Mouse (Mus musculus): Measurements from ENCODE around the gene Ykt6. TPM values are rescaled to one million over a fixed set of nuclear protein-coding genes. Genes with fewer than 3 reads are reported as not detected.

The Ykt6 gene
- polyA plus RNA-seq, 1 experiment: 89.7 TPM

DNA sequence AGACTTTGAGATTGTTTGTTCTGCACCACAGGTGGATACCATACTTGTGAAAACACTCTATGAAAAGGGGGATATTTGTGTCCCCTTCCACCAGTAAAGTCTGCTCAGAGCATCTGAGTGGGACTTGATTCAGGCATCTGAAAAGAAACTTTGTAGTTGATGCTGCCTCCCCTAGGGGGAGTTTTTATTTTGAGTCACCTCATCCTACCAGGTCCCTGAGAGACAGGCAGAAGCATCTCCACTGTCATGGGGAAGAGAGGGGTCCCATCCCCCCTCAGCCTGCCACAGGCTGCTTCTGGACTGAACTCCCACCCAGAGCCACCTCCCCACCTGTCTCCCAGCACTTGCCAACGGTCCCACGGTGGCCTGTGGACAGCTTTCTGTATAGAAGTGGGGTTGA, 57.9 kb downstream of the Ykt6 start:
- no peaks in the 10 kb centered on the region for H3K79me2 ChIP-seq (ENCODE audit: control insufficient read depth, insufficient read depth)
- no peak overlapping the region for H3K4me2 ChIP-seq (ENCODE audit: low read depth)
- H3K27me3 ChIP-seq (ENCODE audit: control insufficient read depth, insufficient read depth, insufficient read length): no peaks in the 10 kb centered on the region
- H3K36me3 ChIP-seq (ENCODE audit: control insufficient read depth, insufficient read depth): no peaks in the 10 kb centered on the region
- TF ChIP-seq TCF3 (IDR thresholded peaks at IDR 0.05; ENCODE audit: insufficient read length, low read depth) (no peak), REST (IDR thresholded peaks at IDR 0.05; ENCODE audit: insufficient read depth, insufficient read length) (no peak), POLR2A (IDR thresholded peaks at IDR 0.05; ENCODE audit: insufficient read length, low read depth) (no peak), SRF (IDR thresholded peaks at IDR 0.05; ENCODE audit: control insufficient read depth, insufficient read length, low read depth) (no peak), TCF12 (IDR thresholded peaks at IDR 0.05; ENCODE audit: insufficient read depth, poor library complexity, severe bottlenecking) (no peak), E2F4 (IDR thresholded peaks at IDR 0.05; ENCODE audit: insufficient read depth) (no peak), USF1 (IDR thresholded peaks at IDR 0.05; ENCODE audit: low read depth) (no peak), POLR2AphosphoS2 (IDR thresholded peaks at IDR 0.05; ENCODE audit: insufficient read length, low read depth) (no peak), CEBPB (IDR thresholded peaks at IDR 0.05; ENCODE audit: insufficient read depth, poor library complexity, severe bottlenecking) (no peak), MYOG (IDR thresholded peaks at IDR 0.05; ENCODE audit: control insufficient read depth in 1 of 3, insufficient read depth in 1 of 3, insufficient read length in 2 of 3, low read depth in 2 of 3) (no peak), MYOD1 (IDR thresholded peaks at IDR 0.05; ENCODE audit: control insufficient read depth in 1 of 3, insufficient read length in 2 of 3, low read depth in 2 of 3) (no peak), MAX (IDR thresholded peaks at IDR 0.05; ENCODE audit: low read depth) (no peak)
- H3ac ChIP-seq (ENCODE audit: control insufficient read depth, insufficient read length): no peak overlapping the region
- H3K4me3 ChIP-seq: no peak overlapping the region

DNA sequence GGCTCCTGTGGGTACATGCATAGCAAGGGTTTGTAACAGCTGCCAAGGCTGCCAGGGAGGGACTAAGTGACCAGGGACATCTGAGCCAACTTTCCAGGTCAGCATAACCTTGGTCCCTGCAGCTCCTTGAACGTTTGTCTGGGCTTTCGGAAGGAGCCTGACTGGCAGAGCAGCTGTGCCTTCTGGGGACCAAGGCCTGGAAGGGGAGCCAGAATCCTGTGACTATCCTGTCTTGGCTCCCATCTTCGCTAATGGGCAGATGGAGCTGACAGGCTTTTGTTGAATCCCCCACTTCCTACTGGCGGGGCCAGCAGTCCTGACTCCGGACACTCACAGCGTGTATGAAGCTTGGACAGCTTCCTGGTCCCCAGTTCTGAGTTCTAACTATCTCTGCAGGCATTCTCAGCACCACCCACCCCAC, 59.5 kb downstream of the Ykt6 start:
- no peaks in the 10 kb centered on the region for H3K79me2 ChIP-seq (ENCODE audit: control insufficient read depth, insufficient read depth)
- H3ac ChIP-seq (ENCODE audit: control insufficient read depth, insufficient read length): no peak overlapping the region
- no peaks in the 10 kb centered on the region for H3K27me3 ChIP-seq (ENCODE audit: control insufficient read depth, insufficient read depth, insufficient read length)
- H3K36me3 ChIP-seq (ENCODE audit: control insufficient read depth, insufficient read depth): no peaks in the 10 kb centered on the region
- TF ChIP-seq MYOD1 (IDR thresholded peaks at IDR 0.05; ENCODE audit: control insufficient read depth in 1 of 3, insufficient read length in 2 of 3, low read depth in 2 of 3): peak; percentile 73 to 94 (median 76)
- TF ChIP-seq TCF3 (IDR thresholded peaks at IDR 0.05; ENCODE audit: insufficient read length, low read depth): peak; percentile 10
- TF ChIP-seq MYOG (IDR thresholded peaks at IDR 0.05; ENCODE audit: control insufficient read depth in 1 of 3, insufficient read depth in 1 of 3, insufficient read length in 2 of 3, low read depth in 2 of 3): peak in 2 of 3 experiments; percentile 61
- no peak for TF ChIP-seq SRF (IDR thresholded peaks at IDR 0.05; ENCODE audit: control insufficient read depth, insufficient read length, low read depth)
- H3K4me2 ChIP-seq (ENCODE audit: low read depth): peak overlapping the region; percentile 18
- no peak overlapping the region for H3K4me3 ChIP-seq

DNA sequence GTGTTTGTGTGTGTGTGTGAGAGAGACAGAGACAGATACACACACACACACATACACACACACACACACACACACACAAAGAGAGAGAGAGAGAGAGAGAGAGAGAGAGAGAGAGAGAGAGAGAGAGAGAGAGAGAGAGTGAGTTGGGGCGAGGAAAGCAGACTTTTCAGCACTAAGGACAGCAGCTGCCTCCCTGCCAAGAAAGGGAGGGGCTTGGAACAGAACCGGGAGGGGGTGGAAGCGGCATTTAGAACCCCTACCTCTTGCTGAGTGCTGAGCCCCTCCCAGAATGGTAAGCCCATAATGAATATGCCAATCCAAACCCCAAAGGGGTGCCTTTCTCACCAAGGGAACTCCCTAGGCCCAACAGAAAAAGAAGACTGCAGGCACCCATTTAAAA, 60.9 kb downstream of the Ykt6 start:
- H3K4me3 ChIP-seq: no peak overlapping the region
- H3K79me2 ChIP-seq (ENCODE audit: control insufficient read depth, insufficient read depth): no peaks in the 10 kb centered on the region
- H3K36me3 ChIP-seq (ENCODE audit: control insufficient read depth, insufficient read depth): no peaks in the 10 kb centered on the region
- no peaks in the 10 kb centered on the region for H3K27me3 ChIP-seq (ENCODE audit: control insufficient read depth, insufficient read depth, insufficient read length)
- H3ac ChIP-seq (ENCODE audit: control insufficient read depth, insufficient read length): no peak overlapping the region
- no peak for TF ChIP-seq SRF (IDR thresholded peaks at IDR 0.05; ENCODE audit: control insufficient read depth, insufficient read length, low read depth)
- TF ChIP-seq REST (IDR thresholded peaks at IDR 0.05; ENCODE audit: insufficient read depth, insufficient read length): peak; percentile 86
- H3K4me2 ChIP-seq (ENCODE audit: low read depth): no peak overlapping the region

DNA sequence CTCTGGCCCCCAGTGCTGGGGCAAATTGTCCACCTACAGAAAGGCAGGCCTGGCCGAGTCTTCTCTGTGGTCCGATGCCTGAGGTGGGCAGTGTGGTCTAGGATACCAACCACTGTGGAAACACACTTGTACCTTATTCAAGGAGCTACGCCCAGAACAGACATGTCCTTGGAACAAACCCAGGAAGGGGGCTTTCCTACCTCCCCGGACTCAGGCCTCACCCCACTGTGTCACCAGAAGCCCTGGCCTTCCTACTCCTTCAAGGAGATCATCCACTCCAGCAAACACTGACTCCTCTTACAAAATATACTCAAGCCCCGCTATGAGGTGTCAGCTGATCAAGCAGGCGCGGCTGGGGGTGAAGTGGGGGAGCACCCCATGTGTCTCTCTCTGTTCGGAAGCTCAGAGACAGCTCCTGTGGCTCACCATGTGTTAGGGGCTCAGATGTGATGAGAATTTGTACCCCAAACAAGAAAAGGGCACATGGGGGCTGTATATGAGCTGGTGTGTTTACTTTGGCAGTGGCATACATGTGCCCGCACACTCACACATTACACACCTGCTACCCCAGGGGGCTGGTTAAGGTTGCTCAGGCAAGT, 61.4 kb downstream of the Ykt6 start:
- TF ChIP-seq MAX (IDR thresholded peaks at IDR 0.05; ENCODE audit: low read depth) (no peak), POLR2A (IDR thresholded peaks at IDR 0.05; ENCODE audit: insufficient read length, low read depth) (no peak), MYOG (IDR thresholded peaks at IDR 0.05; ENCODE audit: control insufficient read depth in 1 of 3, insufficient read depth in 1 of 3, insufficient read length in 2 of 3, low read depth in 2 of 3) (no peak)
- no peaks in the 10 kb centered on the region for H3K27me3 ChIP-seq (ENCODE audit: control insufficient read depth, insufficient read depth, insufficient read length)
- H3K36me3 ChIP-seq (ENCODE audit: control insufficient read depth, insufficient read depth): no peaks in the 10 kb centered on the region
- no peak overlapping the region for H3ac ChIP-seq (ENCODE audit: control insufficient read depth, insufficient read length)
- H3K79me2 ChIP-seq (ENCODE audit: control insufficient read depth, insufficient read depth): no peaks in the 10 kb centered on the region
- H3K4me2 ChIP-seq (ENCODE audit: low read depth): no peak overlapping the region
- H3K4me3 ChIP-seq: no peak overlapping the region

Other genes starting within 250 kb of the Ykt6 start
- gene Mrps24, start 240.0 kb upstream of the Ykt6 start, polyA plus RNA-seq (2012; fragmentation: generic; extraction: Trizol): 139 TPM
- gene Urgcp, start 193.3 kb upstream of the Ykt6 start, polyA plus RNA-seq (2012; fragmentation: generic; extraction: Trizol): 21.3 TPM
- 71.0 TPM for gene Dbnl, start 167.2 kb upstream of the Ykt6 start, polyA plus RNA-seq (2012; fragmentation: generic; extraction: Trizol)
- gene Pgam2, start 152.0 kb upstream of the Ykt6 start, polyA plus RNA-seq (2012; fragmentation: generic; extraction: Trizol): 349 TPM
- 4.3 TPM for gene Polm, start 117.7 kb upstream of the Ykt6 start, polyA plus RNA-seq (2012; fragmentation: generic; extraction: Trizol)
- gene Aebp1, start 93.7 kb upstream of the Ykt6 start, polyA plus RNA-seq (2012; fragmentation: generic; extraction: Trizol): 103 TPM
- 101 TPM for gene Pold2, start 77.4 kb upstream of the Ykt6 start, polyA plus RNA-seq (2012; fragmentation: generic; extraction: Trizol)
- gene Myl7, start 56.9 kb upstream of the Ykt6 start, polyA plus RNA-seq (2012; fragmentation: generic; extraction: Trizol): not detected
- gene Gck, start 5.6 kb upstream of the Ykt6 start, polyA plus RNA-seq (2012; fragmentation: generic; extraction: Trizol): 0.07 TPM
- 1.5 TPM for gene Camk2b, start 110.7 kb downstream of the Ykt6 start, polyA plus RNA-seq (2012; fragmentation: generic; extraction: Trizol)
- gene A730071L15Rik, start 244.3 kb downstream of the Ykt6 start, polyA plus RNA-seq (2012; fragmentation: generic; extraction: Trizol): 0.07 TPM
- gene Nudcd3, start 244.7 kb downstream of the Ykt6 start, polyA plus RNA-seq (2012; fragmentation: generic; extraction: Trizol): 67.1 TPM